Mouse (Mus musculus) kidney, adult 2 months (tissue): ENCODE data around the gene Dlg3. TPM values are rescaled to one million over a fixed set of nuclear protein-coding genes. Genes with fewer than 3 reads are reported as not detected.

Experiments
- DNase-seq: peaks from one replicate; pipeline ENCODE4 v3.0.0; 2021
- H3K27ac ChIP-seq: fragments of 200-500 bp; 2 replicates; pipeline ENCODE4 v1.5.1; 2012; ENCODE audit warnings: low read depth, low read length, control low read depth, inconsistent platforms; ENCODE audit not compliant: insufficient read depth
- H3K27me3 ChIP-seq: fragments of 200-500 bp; replicated peaks from 2 replicates; pipeline ENCODE4 v1.6.1; 2012; ENCODE audit warnings: mild to moderate bottlenecking, moderate library complexity, low read length, inconsistent platforms; ENCODE audit not compliant: control insufficient read depth, insufficient read depth
- H3K36me3 ChIP-seq: fragments of 200-500 bp; 2 replicates; pipeline ENCODE4 v1.6.1; 2012; ENCODE audit warnings: mild to moderate bottlenecking, moderate library complexity, low read length, inconsistent platforms; ENCODE audit not compliant: control insufficient read depth, insufficient read depth
- H3K4me1 ChIP-seq: fragments of 200-500 bp; 2 replicates; pipeline ENCODE4 v1.6.1; 2011; ENCODE audit warnings: low read length; ENCODE audit not compliant: control insufficient read depth, insufficient read depth
- H3K4me3 ChIP-seq: fragments of 200-500 bp; 2 replicates; pipeline ENCODE4 v1.5.1; 2011; ENCODE audit warnings: mild to moderate bottlenecking, low read depth, low read length, control low read depth; ENCODE audit not compliant: insufficient read depth
- CTCF ChIP-seq: fragments of 200-500 bp; conservative IDR thresholded peaks from 2 replicates; pipeline ENCODE4 v1.5.1; 2011; ENCODE audit warnings: low read depth, mild to moderate bottlenecking, control low read depth, low read length, moderate library complexity, mixed read lengths; ENCODE audit not compliant: insufficient read depth, insufficient read length
- POLR2A ChIP-seq: fragments of 200-500 bp; IDR thresholded peaks from one replicate; pipeline ENCODE4 v1.6.1; 2011; ENCODE audit warnings: low read depth, low read length, control low read depth
- WGBS: fragments of 180-500 bp; shearing (Covaris S2); methylation state at CpG from one replicate; pipeline ENCODE4 v1.1.7; 2018; 5-methylcytosine and 5-hydroxymethylcytosine counted together
- polyA plus RNA-seq: library from polyadenylated mRNA; depleted of rRNA; stranded (reverse); fragments of >200 nt; gene quantifications from 2 replicates; pipeline ENCODE4 v1.2.3, GENCODE M21; 2012; rRNA removed

Dlg3 gene
- polyA plus RNA-seq, 1 experiment, result 12.2 TPM

DNA sequence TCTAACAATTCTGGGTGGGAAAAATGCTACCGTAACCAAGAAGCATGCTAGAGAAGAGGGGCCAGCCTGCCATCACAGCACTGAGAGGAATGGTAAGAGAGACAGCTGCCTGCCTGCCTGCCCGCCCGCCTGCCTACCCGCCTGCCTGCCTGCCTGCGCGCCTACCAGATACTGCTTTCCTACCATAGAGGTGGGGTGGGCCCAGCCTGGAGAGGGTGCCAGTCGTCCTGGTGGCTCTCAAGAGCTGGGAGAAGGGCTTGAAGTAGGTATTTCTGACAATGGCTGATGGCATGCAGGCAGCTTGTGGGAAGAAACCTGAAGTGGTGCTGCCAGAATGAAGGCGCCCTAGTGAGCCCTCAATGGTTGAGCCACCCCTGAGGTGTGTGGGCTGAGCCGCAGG lies 51.2 kb downstream of the Dlg3 start:
- no peak for DNase-seq
- H3K4me1 ChIP-seq, result no peaks in the 10 kb centered on the region
- H3K27me3 ChIP-seq, result no peaks in the 10 kb centered on the region
- no peak overlapping the region for H3K4me3 ChIP-seq
- no peak overlapping the region for H3K27ac ChIP-seq
- no peak for TF ChIP-seq CTCF
- TF ChIP-seq POLR2A, result no peak
- WGBS, result 94% methylated on average over 9 of the region's 9 CpGs
- no peaks in the 10 kb centered on the region; the same call in 1 of the 2 replicates for H3K36me3 ChIP-seq

- WGBS, result 53% methylated on average over 1 of the region's 1 CpGs
- Histone ChIP-seq H3K4me3 (no peak overlapping the region), H3K36me3 (no peaks in the 10 kb centered on the region), H3K4me1 (no peaks in the 10 kb centered on the region), H3K27me3 (no peaks in the 10 kb centered on the region), H3K27ac (no peak overlapping the region)
- no peak for TF ChIP-seq CTCF
- no peak for TF ChIP-seq POLR2A
- no peak for DNase-seq
These were observed 53.6 kb downstream of the Dlg3 start for GRCm38 (mm10) chrX:100821149-100821548.

- H3K27ac ChIP-seq, result no peak overlapping the region
- H3K36me3 ChIP-seq, result no peaks in the 10 kb centered on the region
- DNase-seq, result no peak
- no peaks in the 10 kb centered on the region for H3K4me1 ChIP-seq
- no peaks in the 10 kb centered on the region for H3K27me3 ChIP-seq
- 88% methylated on average over 1 of the region's 1 CpGs for WGBS
- no peak for TF ChIP-seq CTCF
- no peak for TF ChIP-seq POLR2A
- no peak overlapping the region for H3K4me3 ChIP-seq
These were observed 58.0 kb downstream of the Dlg3 start for GRCm38 (mm10) chrX:100825557-100825956.

GRCm38 (mm10) chrX:100832806-100833205 lies 65.3 kb downstream of the Dlg3 start:
- H3K27me3 ChIP-seq, result no peaks in the 10 kb centered on the region
- 80% methylated on average over 2 of the region's 2 CpGs for WGBS
- TF ChIP-seq POLR2A (no peak), CTCF (no peak)
- H3K4me1 ChIP-seq, result no peaks in the 10 kb centered on the region
- DNase-seq, result no peak
- H3K27ac ChIP-seq, result no peak overlapping the region
- H3K36me3 ChIP-seq, result no peaks in the 10 kb centered on the region
- H3K4me3 ChIP-seq, result no peak overlapping the region

DNA sequence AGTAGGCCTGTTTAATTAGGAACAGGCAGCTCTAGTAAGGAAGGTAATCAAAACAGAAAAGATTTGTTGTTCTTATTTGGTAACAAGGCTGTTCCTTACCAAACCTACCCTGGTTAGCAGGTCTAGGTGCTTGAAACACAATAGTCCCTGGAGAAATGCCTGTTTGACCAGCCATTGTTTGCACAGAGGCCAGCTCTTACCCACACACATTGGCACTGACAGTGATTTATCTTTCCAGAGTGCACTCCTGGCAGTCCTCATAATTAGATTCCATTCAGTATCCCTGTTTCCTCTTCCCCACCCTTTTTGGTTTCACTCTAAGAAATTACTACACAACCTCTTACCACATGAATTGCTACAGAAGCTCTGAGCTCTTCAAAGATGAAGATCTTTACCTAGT lies 71.7 kb downstream of the Dlg3 start:
- DNase-seq, result no peak
- Histone ChIP-seq H3K36me3 (no peaks in the 10 kb centered on the region), H3K27me3 (no peaks in the 10 kb centered on the region), H3K4me3 (no peak overlapping the region), H3K4me1 (no peaks in the 10 kb centered on the region), H3K27ac (no peak overlapping the region)
- no peak for TF ChIP-seq CTCF
- TF ChIP-seq POLR2A, result no peak

Other genes with a start within 250 kb of the Dlg3 start
- not detected in 2 replicates for gene Dgat2l6, start 242.9 kb upstream of the Dlg3 start, polyA plus RNA-seq
- not detected in 2 replicates for gene Awat1, start 195.5 kb upstream of the Dlg3 start, polyA plus RNA-seq
- not detected in 2 replicates for gene P2ry4, start 172.9 kb upstream of the Dlg3 start, polyA plus RNA-seq
- gene Arr3, start 162.2 kb upstream of the Dlg3 start, polyA plus RNA-seq, result not detected in 2 replicates
- gene Kif4, start 142.0 kb upstream of the Dlg3 start, polyA plus RNA-seq, result 0.10 and 0.11 TPM in 2 replicates
- 31.2 and 36.6 TPM in 2 replicates for gene Pdzd11, start 141.2 kb upstream of the Dlg3 start, polyA plus RNA-seq
- gene Gdpd2, start 37.8 kb upstream of the Dlg3 start, polyA plus RNA-seq, result 1.1 and 1.3 TPM in 2 replicates